Mouse (Mus musculus) lung, adult 2 months (tissue): ENCODE results near the gene Bckdhb. TPM values are rescaled to one million over a fixed set of nuclear protein-coding genes. Genes with fewer than 3 reads are reported as not detected.

Experiments used
- DNase-seq: peaks from one replicate; pipeline ENCODE4 v3.0.0; 2022
- H3K4me1 ChIP-seq: fragments of 200-500 bp; 2 replicates; pipeline ENCODE4 v1.6.1; 2011; ENCODE audit warnings: low read length; ENCODE audit not compliant: control insufficient read depth, insufficient read depth
- H3K4me3 ChIP-seq: fragments of 200-500 bp; replicated peaks from 2 replicates; pipeline ENCODE3; 2011; ENCODE audit warnings: low read depth, mild to moderate bottlenecking, control low read depth, low read length; ENCODE audit errors: extremely low read depth
- CTCF ChIP-seq: fragments of 200-500 bp; IDR thresholded peaks from 2 replicates; pipeline ENCODE4 v1.5.1; 2011; ENCODE audit warnings: mild to moderate bottlenecking, low read length, control low read depth; ENCODE audit not compliant: insufficient read depth
- POLR2A ChIP-seq: fragments of 200-500 bp; IDR thresholded peaks from 2 replicates; pipeline ENCODE4 v1.6.1; 2011; ENCODE audit warnings: low read depth, mild to moderate bottlenecking, control low read depth, low read length, borderline replicate concordance; ENCODE audit errors: extremely low read depth
- WGBS: fragments of 180-500 bp; shearing (Covaris S2); methylation state at CpG from one replicate; pipeline ENCODE4 v1.1.7; 2018; 5-methylcytosine and 5-hydroxymethylcytosine counted together
- polyA plus RNA-seq: library from polyadenylated mRNA; depleted of rRNA; stranded (reverse); fragments of >200 nt; gene quantifications from 2 replicates; pipeline ENCODE4 v1.2.3, GENCODE M21; 2012

The Bckdhb gene
- polyA plus RNA-seq, 1 experiment: 13.9 TPM

DNA sequence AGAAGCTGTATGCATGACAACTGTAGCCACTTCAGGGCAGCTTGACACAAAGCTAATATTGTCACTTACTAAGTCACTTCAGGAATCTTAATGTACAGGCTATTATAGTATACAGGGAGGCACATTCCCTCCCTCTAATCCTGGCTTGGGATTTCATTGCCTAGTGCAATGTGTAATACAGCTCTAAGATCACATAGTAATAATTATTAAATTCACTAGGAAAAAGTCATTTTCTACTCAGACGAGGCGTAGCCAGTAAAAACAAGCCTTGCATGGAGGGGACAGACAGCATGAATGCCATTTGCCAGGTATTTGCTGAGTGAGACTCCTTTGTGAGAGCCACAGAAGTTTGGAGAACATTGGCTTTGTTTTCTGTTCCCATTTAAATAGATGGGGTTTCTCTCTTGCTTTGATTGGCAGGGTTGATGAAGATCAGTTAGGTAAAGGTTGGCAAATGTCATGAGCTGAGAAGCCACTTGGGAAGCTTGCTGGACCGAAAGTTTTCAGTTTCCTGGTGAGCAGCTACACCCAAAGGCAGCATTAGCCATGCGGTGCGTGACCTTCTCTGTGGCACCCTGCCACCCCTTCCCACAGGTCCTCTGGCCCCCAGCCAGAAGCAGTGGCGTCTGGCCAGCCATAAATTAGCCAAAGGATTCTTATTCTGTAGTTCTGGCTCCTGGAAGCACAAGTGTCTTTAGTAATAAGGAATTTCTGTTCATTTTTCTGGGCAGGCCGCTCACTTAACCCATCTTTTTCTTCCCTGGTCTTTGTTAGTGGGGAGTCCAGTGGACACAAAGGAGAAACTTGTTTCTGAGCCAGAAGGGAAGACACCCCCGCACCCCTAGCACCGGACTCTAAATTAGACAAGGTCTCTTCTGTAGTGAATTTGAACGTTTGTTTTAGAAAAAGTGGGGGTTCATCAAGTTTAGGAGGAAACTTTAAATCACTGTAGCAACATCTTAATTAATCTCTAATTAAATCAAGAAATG, 37.4 kb downstream of the Bckdhb start:
- peaks cover 5% of the 10 kb centered on the region for H3K4me1 ChIP-seq
- H3K4me3 ChIP-seq: no peak overlapping the region
- TF ChIP-seq CTCF (no peak), POLR2A (no peak)
- peak; percentile 14 for DNase-seq
- 47% methylated on average over 10 of the region's 10 CpGs for WGBS

DNA sequence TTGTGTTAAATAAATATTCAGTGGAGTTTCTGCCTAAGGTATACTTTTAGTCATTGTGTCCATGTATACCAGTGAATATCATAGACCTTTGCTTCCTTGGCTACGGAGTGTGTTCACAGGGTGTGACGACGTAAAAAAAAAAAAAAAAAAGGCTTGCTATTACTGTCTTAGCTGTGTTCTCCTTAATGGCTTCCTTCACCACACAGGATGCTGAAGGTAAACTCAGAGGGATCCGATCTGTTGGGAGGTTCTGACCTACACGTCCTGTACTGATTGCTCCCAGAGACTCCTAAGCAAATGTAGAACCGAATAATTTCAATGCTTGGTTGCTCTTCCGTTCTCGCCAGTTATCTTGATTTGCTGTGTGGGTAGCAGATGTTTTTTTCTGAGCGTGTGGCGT, 38.4 kb downstream of the Bckdhb start:
- H3K4me3 ChIP-seq: no peak overlapping the region
- DNase-seq: no peak
- WGBS: 61% methylated on average over 10 of the region's 10 CpGs
- TF ChIP-seq CTCF (no peak), POLR2A (no peak)
- peaks cover 5% of the 10 kb centered on the region for H3K4me1 ChIP-seq

DNA sequence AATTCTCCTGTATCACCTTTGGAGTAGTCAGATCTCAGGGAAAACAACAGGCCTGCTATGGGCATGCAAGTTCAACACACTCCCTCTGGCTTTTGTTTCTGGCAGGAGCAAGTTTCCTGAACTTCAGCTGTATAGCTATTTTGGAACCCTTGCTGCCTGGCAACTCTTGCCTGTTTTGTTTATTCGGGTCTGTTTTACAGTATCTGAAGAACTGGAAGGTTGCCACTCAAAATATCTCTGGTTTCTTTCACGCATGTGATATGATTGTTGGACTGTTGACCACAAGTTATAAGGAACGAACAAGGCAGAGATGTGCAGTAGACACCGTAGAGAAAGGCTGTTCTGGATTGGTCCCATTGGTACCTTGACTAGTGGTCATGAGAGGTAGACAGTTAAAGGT, 39.4 kb downstream of the Bckdhb start:
- 40% methylated on average over 4 of the region's 4 CpGs for WGBS
- TF ChIP-seq CTCF (no peak), POLR2A (no peak)
- Histone ChIP-seq H3K4me1 (peaks cover 5% of the 10 kb centered on the region), H3K4me3 (no peak overlapping the region)
- DNase-seq: no peak

DNA sequence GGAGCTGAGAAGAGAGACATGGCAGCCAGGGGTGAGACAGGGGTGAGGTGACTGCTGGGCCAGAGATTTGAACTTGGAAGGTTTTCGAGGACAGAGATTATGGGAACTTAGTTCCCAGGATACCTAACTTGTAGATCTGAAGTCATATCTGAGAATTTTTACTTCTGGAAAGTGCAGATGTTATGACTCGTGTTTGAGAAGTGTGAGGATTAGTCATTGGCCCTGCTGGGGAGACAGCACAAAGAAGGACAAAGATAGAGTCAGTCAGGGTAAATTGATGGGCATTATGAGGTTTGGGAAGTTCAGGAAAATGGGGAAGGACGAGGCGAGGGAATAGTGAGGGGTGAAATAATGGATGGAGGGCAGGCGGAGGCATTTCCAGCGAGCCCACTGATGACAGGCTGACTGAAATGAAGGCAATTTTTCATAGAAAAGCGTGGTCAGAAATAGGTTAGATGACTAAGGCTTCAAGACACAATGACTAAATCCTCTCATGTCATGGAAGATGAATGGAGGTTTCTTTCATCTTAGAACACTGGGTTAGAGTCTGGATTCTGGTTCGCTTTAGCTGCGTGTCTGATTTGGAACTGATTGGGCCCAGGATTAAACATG, 42.6 kb downstream of the Bckdhb start:
- no peak for TF ChIP-seq POLR2A
- TF ChIP-seq CTCF: no peak
- 89% methylated on average over 9 of the region's 9 CpGs for WGBS
- Histone ChIP-seq H3K4me1 (peaks cover 5% of the 10 kb centered on the region), H3K4me3 (no peak overlapping the region)
- no peak for DNase-seq

DNA sequence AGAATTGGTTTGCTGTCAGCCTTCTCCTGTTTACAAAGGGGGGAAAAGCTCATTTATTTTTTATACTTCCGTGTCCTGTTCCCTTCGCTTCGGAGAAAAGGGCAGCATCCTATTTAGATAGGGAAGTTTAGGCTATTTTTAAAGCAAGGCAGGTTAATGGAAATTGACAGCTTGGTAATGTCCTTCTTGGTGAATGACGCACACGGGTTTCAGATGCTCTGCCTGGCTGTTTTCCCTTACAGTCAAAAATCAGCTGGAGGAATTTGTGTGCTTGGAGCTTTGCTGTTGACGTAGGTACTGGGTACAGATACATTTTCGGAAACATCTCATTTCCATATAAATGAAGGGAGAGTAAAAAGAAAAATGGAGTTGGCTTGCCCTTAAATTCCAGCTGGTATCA, 44.4 kb downstream of the Bckdhb start:
- no peak overlapping the region for H3K4me3 ChIP-seq
- DNase-seq: no peak
- 58% methylated on average over 7 of the region's 7 CpGs for WGBS
- peaks cover under 1% of the 10 kb centered on the region for H3K4me1 ChIP-seq
- no peak for TF ChIP-seq POLR2A
- TF ChIP-seq CTCF: no peak

DNA sequence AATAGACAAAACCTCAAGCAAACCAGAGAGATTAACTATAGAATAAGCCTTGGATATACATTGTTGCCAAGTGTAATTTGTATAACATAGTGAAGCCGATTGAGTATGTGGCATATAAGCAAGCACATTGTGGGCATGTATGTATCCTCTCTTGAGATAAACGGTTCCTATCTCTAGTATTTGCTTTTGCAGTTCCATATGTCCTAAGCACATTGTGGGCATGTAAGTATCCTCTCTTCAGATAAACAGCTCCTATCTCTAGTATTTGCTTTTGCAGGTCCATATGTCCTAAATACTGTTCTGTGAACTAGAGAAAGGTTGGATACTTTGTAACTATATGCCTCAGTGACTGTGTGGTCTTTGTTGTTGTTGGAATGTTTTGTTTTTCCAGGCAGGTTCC, 48.5 kb downstream of the Bckdhb start:
- no peak for DNase-seq
- 73% methylated on average over 2 of the region's 2 CpGs for WGBS
- Histone ChIP-seq H3K4me3 (no peak overlapping the region), H3K4me1 (no peaks in the 10 kb centered on the region; the same call in 1 of the 2 replicates)
- TF ChIP-seq CTCF: no peak
- TF ChIP-seq POLR2A: no peak

DNA sequence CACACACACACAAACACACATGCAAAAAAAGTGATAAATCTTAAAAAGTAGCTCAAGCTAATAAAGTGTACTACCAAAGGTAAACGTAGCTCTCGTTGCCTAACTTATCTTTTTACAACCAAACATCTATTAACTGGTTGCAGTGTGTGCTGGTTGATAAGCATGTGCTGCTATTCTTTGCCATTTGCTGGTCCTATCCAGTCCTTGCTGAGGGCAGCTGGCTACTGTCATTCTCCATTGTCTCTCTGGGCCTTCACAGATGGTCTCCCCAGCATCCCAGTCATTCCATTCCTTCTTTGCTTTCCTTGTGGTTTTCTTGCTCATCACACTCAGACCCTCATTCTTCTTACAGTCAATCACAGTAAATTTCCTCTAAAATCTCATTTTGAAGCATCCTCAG, 50.9 kb downstream of the Bckdhb start:
- Histone ChIP-seq H3K4me1 (no peaks in the 10 kb centered on the region), H3K4me3 (no peak overlapping the region)
- DNase-seq: no peak
- WGBS: 83% methylated on average over 2 of the region's 2 CpGs
- TF ChIP-seq CTCF: no peak
- no peak for TF ChIP-seq POLR2A

DNA sequence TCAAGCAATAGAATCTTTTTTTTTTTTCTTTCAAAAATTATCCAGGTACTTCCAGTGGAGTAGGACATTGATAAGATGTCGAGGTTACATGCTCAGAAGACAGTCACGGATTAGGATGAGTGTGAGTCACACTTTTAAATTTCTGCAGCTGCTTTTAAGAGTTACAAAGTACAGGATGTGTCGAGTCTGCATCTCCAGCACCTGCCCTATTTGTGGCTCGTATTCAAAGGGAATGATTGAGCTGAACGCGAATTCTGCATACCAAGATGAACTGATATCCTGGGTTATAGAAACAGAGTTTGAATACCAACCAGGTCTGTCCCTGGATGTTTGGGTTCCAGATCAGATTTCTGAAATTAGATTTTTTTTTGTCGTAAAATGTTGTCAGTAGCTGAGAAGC, 56.3 kb downstream of the Bckdhb start:
- 65% methylated on average over 7 of the region's 7 CpGs for WGBS
- TF ChIP-seq CTCF (no peak), POLR2A (no peak)
- no peaks in the 10 kb centered on the region for H3K4me1 ChIP-seq
- no peak overlapping the region for H3K4me3 ChIP-seq
- no peak for DNase-seq

DNA sequence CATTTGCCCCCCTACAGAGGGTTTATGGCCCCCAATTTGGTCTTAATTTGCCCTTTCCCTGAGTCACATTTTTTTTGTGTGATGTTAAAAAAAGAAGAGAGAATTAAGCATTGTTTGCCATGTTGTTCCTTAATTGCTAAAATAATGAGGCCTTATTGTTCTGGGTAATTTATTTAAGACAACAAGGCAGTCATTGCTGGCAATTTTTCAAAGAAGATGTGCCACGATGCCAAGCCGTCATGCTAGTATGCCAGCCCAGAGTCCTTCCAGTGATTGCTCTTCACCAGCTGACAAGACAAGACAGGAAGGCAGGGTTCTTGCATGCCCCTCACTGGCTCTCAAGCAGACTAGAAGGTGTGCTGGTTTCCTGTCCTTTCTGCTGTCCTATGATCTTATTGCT, 84.0 kb downstream of the Bckdhb start:
- no peak overlapping the region for H3K4me3 ChIP-seq
- WGBS: 68% methylated on average over 2 of the region's 2 CpGs
- H3K4me1 ChIP-seq: no peaks in the 10 kb centered on the region
- TF ChIP-seq POLR2A: no peak
- no peak for TF ChIP-seq CTCF
- no peak for DNase-seq
